Mouse (Mus musculus) ZHBTc4 (cell line): ENCODE results near the gene Thy1.

Experiments
- DNase-seq: peaks from one replicate; pipeline ENCODE4 v3.0.0-alpha.2; 2011; ENCODE audit warnings: low read depth, low spot score

The Thy1 gene

GRCm38 (mm10) chr9:44067241-44067959 lies 24.2 kb downstream of the Thy1 start:
- peak; percentile 43 for DNase-seq

- peak; percentile 71 for DNase-seq
Observed at GRCm38 (mm10) chr9:44067960-44068330, 24.8 kb downstream of the Thy1 start.

- no peak for DNase-seq
Observed at GRCm38 (mm10) chr9:44069252-44069651, 26.1 kb downstream of the Thy1 start.

- DNase-seq: no peak
Observed at GRCm38 (mm10) chr9:44070113-44070843, 27.1 kb downstream of the Thy1 start.

- DNase-seq: no peak
Observed at GRCm38 (mm10) chr9:44070844-44071231, 27.7 kb downstream of the Thy1 start.

- no peak for DNase-seq
Observed at GRCm38 (mm10) chr9:44071914-44072598, 28.9 kb downstream of the Thy1 start.

GRCm38 (mm10) chr9:44072599-44072915 lies 29.4 kb downstream of the Thy1 start:
- peak; percentile 43 for DNase-seq

GRCm38 (mm10) chr9:44073115-44073514 lies 29.9 kb downstream of the Thy1 start:
- no peak for DNase-seq

GRCm38 (mm10) chr9:44074395-44075275 lies 31.5 kb downstream of the Thy1 start:
- DNase-seq: peak; percentile 91

GRCm38 (mm10) chr9:44075276-44075995 lies 32.3 kb downstream of the Thy1 start:
- no peak for DNase-seq

- no peak for DNase-seq
Observed at GRCm38 (mm10) chr9:44075996-44076763, 33.0 kb downstream of the Thy1 start.

GRCm38 (mm10) chr9:44076764-44077120 lies 33.6 kb downstream of the Thy1 start:
- peak; percentile 86 for DNase-seq

GRCm38 (mm10) chr9:44077266-44077910 lies 34.2 kb downstream of the Thy1 start:
- no peak for DNase-seq

- no peak for DNase-seq
Observed at GRCm38 (mm10) chr9:44078136-44078797, 35.1 kb downstream of the Thy1 start.

GRCm38 (mm10) chr9:44078955-44079756 lies 36.0 kb downstream of the Thy1 start:
- no peak for DNase-seq

GRCm38 (mm10) chr9:44079997-44080780 lies 37.0 kb downstream of the Thy1 start:
- no peak for DNase-seq

- no peak for DNase-seq
Observed at GRCm38 (mm10) chr9:44080953-44081352, 37.8 kb downstream of the Thy1 start.

GRCm38 (mm10) chr9:44081581-44081980 lies 38.4 kb downstream of the Thy1 start:
- no peak for DNase-seq
